Mouse (Mus musculus) E14TG2a.4 (cell line): Measurements from ENCODE around the gene 4930407I10Rik.

Source experiments
- CTCF ChIP-seq: conservative IDR thresholded peaks from 2 replicates; pipeline ENCODE4 v1.5.1; 2014; ENCODE audit warnings: low read length
- NANOG ChIP-seq: IDR thresholded peaks from 2 replicates; pipeline ENCODE4 v1.6.1; 2014; ENCODE audit warnings: borderline replicate concordance, low read length, mixed read lengths
- POU5F1 ChIP-seq: IDR thresholded peaks from 2 replicates; pipeline ENCODE4 v1.6.1; 2014; ENCODE audit warnings: low read length, borderline replicate concordance

- no peak for TF ChIP-seq CTCF
- TF ChIP-seq NANOG: no peak
- TF ChIP-seq POU5F1: no peak
These were observed 31.7 kb upstream of the 4930407I10Rik start for GRCm38 (mm10) chr15:82027276-82027675.
